Mouse (Mus musculus) embryonic fibroblast, embryonic 13.5 days (primary cell): Measurements from ENCODE around the gene Ric8a.

Experiments
- CTCF ChIP-seq: IDR thresholded peaks from 2 replicates; pipeline ENCODE4 v1.5.1; 2011; ENCODE audit warnings: mild to moderate bottlenecking, control low read depth, low read length, moderate library complexity, borderline replicate concordance; ENCODE audit not compliant: insufficient read depth
- POLR2A ChIP-seq: IDR thresholded peaks from 2 replicates; pipeline ENCODE4 v1.6.1; 2011; ENCODE audit warnings: low read depth, mild to moderate bottlenecking, control low read depth, low read length, moderate library complexity

- no peak for TF ChIP-seq POLR2A
- TF ChIP-seq CTCF: no peak
Measured at GRCm38 (mm10) chr7:140854483-140854882, 2.3 kb upstream of the Ric8a start.
